Mouse (Mus musculus): ENCODE measurements around the gene Ankrd52. TPM values are rescaled to one million over a fixed set of nuclear protein-coding genes. Genes with fewer than 3 reads are reported as not detected.

Gene Ankrd52
- total RNA-seq, 4 experiments from 2014 or later: 53.7 to 90.5 (median 68.1) TPM

DNA sequence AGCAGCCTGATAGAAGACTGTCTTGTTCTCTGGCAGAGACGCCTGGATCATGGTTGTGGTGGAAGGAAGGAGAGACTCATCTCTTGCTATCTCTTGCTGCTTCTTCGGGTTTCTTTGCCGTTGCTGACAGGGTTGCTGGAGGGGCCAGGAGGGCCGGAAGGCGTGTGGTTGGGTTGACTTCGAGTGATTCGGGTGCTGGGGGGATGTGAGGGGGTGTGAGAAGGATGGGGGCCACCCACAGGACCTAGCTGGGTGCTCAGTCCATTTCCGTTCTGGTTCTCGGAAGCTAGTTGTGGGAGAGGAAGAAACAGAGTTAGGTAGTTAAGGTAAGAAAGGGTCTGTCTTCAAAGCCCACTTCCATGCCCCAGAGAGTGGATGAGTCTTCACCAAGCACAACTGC, 24.7 kb downstream of the Ankrd52 start:
- no peak for DNase-seq

DNA sequence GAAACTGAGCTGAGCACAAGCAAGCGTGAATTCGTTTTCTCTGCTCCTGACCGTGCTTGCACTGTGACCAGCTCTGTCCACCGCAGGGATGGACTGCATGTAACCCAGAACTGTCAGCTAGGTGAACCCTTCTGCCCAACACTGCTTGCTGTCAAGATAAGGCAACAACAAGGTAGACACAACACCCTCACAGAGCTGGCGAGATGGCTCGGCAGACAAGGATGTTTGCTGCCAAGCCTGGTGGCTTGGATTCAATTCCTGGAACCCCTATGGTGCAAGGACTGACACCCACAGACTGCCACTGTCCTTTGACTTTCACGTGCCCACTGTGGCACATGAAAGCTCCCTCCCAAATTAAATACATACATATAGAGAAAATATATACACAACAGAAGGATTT, 27.0 kb downstream of the Ankrd52 start:
- DNase-seq: no peak

DNA sequence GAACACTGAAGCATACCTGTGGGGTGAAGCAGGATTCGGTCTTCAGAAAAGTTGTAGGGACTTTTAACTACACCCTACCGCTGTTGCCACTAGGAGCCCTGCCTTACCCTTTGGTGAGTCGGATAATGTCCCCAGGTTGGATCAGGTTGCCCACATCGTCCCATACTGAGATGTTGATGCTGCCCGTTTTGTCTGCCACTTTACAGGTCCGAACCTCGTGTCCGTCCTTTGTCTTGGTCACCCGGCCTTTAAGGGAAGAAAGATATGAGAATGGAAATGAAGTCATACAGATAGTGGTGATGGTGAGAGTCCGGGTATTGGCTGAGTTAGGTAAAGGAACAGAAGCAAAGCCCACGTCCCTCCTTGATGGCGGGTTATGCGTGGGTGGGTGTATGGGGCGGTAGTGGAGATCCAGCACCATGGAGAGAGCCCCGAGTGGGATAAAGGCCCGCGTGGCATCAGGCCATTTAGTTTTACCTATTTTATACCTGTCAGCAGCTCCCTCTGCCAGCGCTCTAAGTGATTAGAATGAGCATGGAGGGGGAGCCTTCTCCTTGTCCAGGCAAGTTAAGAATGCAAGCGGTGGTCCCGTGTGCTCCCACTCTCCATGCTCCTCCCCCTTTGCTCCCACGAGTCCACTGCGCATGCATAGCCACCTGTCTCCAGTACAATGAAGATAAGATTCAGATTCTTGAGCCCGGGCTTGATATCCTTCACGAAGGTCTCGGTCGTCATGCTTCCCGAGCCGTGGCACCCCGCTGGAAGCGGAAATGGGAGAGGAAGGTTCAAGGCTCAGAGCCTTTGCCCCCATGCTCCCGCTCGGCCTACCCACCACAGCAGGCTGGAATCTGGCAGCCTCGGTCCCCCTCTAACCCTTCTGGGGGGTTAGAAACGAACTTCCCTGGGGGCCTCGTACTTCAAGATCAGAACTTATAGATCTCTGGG, 31.9 kb downstream of the Ankrd52 start:
- DNase-seq: no peak

DNA sequence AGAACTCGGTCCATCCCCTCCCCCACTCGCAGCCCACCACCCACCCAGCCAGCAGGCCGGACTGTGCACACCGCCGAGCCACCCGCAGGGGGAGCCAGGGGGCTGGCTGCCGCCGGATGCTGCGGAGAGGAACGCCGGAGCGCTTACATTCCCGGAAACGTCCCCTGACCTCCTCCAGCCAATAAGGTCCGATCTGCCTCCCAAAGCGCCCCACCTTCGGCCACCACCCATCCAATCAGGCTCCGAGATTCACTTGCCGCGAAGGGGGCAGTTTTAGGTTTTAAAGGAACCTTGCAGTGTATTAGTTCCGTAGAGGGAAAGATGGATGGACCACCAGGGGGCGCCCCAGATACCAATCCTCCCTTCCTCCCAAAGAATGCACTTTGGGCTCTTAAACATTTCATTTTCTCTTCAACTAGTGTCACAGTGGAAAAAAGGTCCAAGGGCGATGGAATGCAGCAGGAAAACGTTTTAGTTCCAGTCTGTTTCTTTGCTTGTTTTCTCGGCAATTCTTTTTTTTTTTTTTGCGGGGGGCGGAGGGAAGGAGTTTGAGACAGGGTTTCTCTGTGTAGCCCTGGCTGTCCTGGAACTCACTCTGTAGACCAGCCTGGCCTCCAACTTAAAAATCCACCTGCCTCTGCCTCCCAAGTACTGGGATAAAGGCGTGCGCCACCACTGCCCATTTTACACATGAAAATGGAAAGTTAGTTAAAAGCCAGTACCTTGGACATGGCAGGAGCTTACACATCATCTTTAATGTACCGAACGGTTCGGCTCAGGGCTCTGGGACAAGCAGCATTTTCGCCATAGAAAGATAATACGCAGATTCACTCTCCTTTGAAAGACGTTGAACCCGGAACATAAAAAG, 33.0 kb downstream of the Ankrd52 start:
- DNase-seq: peak; percentile 97

DNA sequence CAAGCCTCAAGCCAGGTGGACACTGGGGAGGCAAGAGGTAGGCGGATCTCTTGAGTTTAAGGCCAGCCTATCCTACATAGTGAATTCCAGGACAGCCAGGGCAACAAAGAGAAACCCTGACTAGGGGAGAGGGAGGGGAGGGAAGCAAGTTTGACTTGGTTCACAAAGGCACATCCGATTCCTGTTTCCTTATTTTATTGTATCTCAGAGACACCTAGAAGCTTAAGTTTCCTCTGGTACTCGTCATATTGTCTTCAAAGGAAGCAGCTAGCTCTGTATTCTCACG, 33.6 kb downstream of the Ankrd52 start:
- no peak for DNase-seq

DNA sequence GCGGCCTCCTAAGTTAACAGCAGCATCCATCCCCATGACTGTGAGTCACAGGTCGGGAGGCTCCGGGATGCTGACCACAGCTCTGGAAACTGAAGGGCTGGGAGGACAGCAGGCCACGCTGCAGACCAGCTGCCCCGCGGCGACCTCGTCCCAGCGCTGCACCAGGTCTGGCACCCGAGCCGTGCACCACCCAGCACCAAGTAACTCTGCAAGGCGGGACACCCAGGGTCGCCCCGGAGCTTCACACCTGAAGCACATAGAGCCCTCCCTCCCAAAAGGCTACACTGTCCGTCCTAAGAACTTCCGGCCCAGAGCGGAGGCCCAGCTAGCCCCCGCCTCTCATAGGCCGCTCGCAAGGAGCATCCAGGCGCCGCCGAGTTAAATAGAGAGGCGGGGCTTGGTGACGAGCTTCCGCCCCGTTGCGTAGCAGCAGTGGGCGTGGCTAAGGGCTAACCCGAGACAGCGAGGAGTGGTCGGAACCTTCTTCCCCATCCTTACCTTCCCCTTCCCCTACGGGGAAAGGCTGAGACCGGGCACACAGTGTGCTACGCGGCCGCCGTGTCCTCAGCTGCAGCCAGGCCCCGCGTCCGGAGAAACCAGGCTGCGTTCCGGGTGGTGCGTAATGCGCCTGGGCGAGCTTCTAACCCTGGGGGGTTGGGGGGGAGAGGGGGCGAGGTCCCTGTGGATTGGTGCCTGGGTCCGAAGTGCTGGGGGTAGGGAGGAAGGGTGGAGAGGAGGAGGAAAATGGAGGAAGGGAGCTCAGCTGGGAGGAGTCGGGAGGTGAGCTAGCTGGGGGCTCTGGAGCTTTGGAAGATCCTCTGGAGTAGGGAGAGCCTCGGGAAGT, 34.5 kb downstream of the Ankrd52 start, which contains the start of the genes Nabp2 and Rnf41:
Gene Nabp2 (minus strand): TSS at position 282 of the 844 bp plus-strand sequence.
Gene Rnf41 (plus strand): TSS at position 447 of the 844 bp plus-strand sequence.
- peak; percentile 96 for DNase-seq

DNA sequence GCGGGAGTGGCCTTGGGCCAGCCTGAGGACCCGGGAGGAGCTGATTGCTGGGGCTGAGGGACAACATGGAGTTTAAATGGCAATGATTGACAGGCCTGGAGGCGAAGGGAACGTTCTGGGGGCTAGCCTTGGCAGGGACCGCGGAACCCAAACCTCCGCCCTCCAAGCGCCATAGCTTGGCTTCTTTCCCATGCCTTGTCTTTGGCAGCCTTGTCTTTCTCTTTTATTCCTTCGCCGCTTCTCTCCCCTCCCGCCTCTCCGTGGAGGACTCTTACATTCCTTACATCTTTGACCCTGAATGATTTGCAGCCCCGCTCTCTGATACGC, 35.1 kb downstream of the Ankrd52 start:
- DNase-seq: peak; percentile 53

DNA sequence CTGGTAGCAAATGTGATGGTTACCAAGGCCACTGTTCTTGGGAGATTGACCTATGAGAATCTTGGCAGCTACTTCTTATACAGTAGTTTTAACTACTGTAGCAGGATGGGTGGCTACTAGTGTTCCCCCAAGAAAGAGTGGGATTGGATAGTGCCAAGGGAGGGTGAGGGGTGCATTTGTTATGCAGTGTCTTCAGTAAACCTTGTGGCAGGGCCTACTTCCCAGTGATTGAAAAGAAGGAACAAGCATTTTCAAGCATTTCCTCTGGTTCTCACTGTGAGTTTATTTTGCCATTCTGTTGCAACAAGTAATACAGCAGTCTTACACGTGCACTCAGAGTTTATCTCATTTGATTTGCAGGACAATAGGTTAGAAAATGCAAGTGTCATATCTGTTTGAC, 35.6 kb downstream of the Ankrd52 start:
- DNase-seq: no peak

DNA sequence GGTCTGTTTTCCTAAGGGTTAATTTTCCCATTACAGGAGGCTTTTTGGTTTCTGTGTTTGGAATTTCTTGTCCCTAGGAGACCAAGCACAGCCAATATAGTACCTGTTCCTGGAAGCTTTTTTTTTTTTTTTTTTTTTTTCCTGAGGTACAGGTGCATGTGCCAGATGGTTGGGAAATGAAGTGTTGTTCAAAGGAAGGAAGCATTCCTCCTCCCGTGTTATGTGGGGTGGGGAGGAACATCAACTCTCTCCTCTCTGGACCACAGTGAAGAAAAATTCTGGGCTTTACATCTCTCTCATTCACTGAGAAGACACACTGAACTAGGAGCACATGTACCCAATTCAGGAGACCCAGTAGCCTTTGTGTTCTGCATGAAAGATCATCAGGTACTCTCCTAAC, 36.2 kb downstream of the Ankrd52 start:
- no peak for DNase-seq

DNA sequence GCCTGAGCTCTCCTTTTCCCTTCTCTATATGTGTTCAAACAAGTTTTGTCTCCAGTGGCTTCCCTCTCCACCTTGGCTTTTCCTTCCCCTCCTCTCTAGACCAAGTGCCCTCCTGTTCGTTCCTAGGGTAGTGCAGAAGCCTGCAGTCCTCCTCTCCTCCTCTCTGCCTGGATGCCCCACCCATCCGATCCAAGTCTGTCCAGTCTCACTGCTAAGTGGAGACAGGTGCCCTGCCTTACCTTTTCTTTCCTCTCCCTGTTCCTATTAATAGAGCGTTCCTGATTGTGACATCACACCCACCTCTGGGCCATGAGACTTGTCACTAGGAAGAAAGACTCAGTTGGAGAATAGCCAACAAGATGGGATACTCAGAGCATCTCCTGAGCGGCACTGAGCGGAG, 37.9 kb downstream of the Ankrd52 start:
- DNase-seq: no peak

DNA sequence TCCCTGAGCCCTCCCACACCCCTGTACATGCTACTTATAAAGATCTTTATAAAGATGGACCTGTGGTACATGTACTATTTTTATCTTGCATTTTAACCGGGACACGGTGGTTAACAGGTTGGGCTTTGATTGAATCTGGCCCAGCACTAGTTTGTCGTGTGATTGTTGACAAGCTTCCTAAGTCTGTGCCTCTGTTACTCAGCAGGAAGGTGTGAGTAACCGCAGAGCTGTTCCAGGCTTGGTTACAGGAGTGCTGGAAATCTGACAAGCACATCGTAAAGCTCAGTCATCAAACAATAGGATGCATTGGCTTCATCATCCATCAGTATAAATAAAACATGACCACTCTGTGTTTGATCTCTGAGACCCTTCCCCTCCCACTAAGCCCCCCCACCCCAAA, 45.5 kb downstream of the Ankrd52 start:
- no peak for DNase-seq

DNA sequence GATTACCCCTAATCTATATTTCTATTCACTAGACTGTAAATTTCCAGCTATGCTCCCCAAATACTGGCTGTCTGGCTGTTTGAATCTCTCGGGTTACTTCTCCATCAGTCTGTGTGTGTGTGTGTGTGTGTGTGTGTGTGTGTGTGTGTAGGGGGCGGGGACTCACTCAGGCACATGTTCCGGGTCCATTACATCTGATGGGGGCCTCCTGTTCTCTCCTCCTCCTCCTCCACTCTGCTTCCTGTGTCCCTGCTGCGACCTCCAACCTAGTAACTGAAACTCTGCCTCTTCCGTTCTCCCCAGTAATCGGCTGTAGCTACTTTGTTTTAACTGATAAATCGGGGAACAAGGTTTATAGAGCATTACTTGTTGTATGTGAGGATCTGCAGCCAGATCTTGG, 47.7 kb downstream of the Ankrd52 start:
- DNase-seq: no peak

DNA sequence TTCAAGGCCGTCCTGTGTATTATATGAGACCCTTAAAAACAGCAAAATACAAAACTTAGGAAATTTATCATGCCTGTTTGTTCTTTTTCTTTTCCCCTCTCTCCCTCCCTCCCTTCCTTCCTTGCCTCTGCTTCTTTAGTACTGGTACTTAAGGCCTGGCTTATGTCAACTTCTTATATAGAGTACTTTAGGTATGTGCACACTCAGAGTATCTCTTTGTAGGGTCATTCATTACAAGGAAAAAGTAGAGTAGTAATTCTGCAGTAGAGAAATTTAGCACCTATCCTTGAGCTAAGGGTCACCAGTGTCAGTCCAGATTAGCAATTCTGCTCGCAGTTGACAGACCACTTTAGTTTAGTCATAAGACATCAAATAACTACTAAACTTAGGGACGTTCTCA, 48.3 kb downstream of the Ankrd52 start:
- no peak for DNase-seq

DNA sequence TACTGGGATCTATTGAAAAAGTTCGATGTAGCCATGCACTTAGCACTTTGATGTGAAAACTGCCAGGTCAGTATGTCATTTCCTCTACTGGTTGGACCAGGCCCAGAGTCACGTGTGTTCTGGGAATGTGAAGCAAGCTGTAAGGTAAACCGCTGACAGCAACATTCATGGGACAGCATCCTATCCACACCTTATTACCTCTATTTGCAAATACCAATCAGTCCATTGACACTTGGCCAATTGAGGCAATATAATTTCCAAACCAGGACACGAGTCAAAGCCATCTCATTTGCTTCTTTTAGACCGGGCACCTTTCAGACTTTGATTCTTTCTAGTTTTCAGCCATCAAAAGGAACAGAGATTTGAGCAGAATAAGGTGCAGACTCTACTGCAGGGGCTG, 52.1 kb downstream of the Ankrd52 start:
- DNase-seq: no peak

DNA sequence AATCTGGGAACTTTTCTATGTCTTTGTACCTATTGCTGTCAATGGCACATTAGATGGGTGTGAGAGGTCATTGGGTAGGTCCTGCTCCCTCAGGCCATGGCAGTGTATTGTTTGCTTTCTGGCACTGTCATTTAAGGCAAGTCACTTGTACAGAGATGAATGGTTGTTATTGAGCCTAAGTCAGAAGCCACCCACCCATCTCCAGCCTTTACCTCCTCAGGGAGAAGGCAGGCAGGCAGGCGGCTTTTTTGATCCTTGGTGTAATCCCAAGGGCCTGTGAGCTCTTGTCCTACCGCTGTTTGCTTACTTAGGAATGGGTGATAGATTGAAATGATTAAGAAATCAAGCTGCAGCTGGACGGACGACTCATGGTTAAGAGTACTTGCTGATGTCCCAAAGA, 52.5 kb downstream of the Ankrd52 start:
- no peak for DNase-seq

DNA sequence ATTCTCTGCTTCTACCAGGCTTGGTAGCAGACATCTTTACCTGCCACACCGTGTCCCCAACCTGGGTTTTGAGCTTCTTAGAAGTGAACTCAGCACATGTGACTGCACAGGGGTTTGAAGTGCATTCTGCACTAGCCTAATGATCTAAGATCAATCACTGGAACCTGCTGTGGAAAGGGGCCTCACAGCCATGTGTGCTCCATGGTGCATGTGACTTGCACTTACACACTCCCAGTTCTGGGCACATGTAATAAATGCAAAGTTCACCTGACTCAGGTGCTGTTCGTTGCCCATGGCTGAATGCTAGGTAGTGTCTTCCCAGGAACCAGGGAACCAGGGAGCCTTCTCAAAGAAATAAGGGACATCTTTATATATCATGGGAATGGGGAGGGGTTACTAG, 56.5 kb downstream of the Ankrd52 start:
- no peak for DNase-seq

DNA sequence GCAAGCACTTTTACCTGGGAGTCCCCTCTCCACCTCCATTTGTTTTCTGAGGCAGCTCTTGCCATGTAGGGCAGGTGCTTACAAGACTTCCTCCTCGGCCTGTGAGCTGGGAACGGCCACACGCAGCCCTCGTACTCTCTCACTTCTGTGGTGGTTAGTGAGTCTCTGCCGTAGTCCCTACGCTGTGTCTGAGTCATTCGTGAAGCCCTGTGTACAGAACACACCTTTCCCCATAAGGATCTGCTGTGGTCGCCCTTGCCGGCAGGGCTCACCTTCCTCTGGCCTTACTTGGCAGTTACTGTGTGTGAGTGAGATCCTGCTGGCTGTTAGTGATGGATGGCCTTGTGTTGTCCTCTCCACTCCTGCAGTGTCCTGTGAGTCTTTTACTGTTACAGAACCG, 57.8 kb downstream of the Ankrd52 start:
- no peak for DNase-seq

DNA sequence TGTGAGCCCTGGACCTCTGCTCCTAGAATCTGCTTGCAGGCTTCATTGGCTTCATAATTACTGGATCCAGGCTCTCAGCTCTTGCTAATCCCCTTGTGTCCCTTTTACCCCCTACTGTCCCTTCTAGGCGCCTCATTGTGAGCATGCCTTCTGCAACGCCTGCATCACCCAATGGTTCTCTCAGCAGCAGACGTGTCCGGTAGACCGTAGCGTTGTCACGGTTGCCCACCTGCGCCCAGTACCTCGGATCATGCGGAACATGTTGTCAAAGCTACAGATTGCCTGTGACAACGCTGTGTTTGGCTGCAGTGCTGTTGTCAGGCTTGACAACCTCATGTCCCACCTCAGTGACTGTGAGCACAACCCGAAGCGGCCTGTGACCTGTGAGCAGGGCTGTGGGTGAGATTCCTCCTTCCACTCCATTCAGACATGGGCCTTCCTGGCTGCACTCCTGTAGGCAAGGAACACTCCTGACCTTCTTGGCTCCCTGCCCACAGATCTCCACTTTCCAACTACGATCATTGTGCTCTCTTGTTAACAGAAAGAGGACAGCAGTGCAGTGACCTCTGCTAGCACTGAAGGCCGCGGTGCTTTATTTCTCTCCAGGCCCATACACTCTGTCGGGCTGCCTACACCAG, 58.4 kb downstream of the Ankrd52 start:
- peak; percentile 75 for DNase-seq

DNA sequence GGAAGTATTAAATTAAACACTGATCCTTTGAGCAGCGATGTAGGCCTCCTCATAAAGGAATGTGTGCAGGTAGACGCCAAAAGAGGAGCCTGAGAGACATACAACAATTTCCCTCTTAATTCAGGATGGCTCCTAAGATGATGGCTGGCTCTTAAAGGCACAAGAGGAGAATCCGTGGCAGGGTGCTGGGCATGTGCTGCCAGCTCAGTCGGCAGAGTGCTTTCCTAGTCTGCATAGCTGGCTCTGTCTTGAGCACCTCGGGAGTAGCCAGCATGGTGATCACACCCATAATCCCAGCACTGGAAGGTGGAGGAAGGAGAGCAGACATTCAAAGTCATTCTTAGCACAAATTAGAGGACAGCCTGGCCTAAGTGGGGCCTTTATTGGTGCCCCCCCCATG, 59.0 kb downstream of the Ankrd52 start:
- no peak for DNase-seq

DNA sequence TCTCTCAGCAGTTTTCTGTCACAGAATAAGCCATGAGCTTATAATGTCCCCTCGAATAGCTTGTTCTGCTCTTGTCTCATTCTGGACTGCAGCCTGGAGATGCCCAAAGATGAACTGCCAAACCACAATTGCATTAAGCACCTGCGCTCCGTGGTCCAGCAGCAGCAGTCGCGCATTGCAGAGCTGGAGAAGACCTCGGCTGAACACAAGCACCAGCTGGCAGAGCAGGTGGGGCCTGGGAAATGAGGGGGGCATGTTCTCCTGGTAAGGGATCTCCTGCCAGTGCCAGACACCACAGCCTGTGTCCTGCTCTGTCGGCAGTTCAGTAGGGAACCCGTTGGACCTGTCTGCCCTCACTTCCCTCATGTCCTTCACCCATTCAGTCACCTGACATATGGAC, 59.5 kb downstream of the Ankrd52 start:
- no peak for DNase-seq

DNA sequence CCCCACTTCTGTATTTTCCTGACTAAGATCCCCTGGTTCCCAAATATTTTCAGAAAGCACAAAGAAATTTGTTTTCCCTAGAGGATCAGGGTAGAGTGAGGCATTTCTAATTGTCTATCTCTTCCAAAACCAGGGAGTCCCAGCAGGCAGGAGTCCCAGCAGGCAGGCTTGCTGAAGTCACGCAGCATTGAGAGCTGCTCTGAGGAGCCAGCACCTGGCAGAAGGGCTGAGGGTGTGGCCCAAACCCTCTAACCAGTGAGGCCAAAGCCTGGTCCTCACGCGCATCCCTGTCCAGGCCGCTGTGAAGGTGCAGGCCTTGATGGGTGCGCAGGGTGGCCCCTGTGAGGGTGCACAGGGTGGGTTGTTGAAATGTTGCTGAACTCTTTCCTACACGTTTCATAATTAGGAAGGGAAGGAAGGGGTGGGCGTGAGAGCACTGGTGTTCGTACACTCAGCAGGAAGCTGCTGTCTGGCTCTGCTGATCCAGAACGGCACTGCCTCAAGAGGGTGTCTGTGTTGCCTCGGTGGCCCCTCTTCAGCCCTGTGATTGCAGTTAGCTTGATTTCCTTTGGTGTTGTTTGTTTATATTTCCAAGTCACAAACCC, 61.9 kb downstream of the Ankrd52 start:
- no peak for DNase-seq

DNA sequence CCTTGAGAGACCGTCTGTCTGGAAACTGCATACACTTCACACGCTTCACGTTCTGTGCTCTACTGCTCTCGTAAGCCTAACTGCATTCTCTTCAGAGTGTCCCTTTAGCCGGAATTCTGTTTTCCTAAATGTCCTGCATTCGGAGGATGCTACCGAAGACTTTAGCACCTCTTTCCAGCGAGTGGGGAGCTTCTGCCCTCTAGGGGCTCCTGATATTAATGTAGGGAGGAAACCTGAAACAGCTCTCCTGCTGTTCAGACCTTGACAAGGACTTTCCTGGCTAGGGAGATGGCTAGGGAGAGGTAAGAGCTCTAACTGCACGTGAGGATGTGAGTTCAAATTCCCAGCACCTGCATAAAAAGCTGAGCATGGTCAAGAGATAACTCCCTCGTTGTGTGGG, 63.5 kb downstream of the Ankrd52 start:
- no peak for DNase-seq
